Mouse (Mus musculus): ENCODE measurements at regions not wholly inside any gene's neighbourhood (a gene's known extent, or its start where the extent isn't known, plus 50 kb on each side); places are given as distances from the start of the nearest gene placed in this dataset.
A peak's percentile ranks its signal among the peaks of the same experiment; 100 is the strongest.

GRCm38 (mm10) chr11:113015686-113016304 lies 233.8 kb downstream of the Sox9 start:
- WGBS: 47% methylated on average over 13 of the region's 13 CpGs
- no peak overlapping the region for H3K4me3 ChIP-seq
- 0 out of 2 replicates have a peak overlapping the region, but pooled peaks have one; percentile 14 for H3K9ac ChIP-seq
- H3K4me2 ChIP-seq (replicated peaks): 0 out of 2 replicates have a peak overlapping the region, but pooled peaks have one; percentile 5
- no peak; the same call in 1 of the 2 replicates for ATAC-seq (ENCODE audit: low FRiP score, low read depth)
- H3K27me3 ChIP-seq: 0 out of 2 replicates have a peak, but pooled peaks cover 3% of the 10 kb centered on the region
- H3K4me1 ChIP-seq: peaks cover 52% of the 10 kb centered on the region
- no peaks in the 10 kb centered on the region for H3K36me3 ChIP-seq
- H3K27ac ChIP-seq: peak overlapping the region; percentile 83; the same call in 1 of the 2 replicates
- no peaks in the 10 kb centered on the region for H3K9me3 ChIP-seq

GRCm38 (mm10) chr11:113016801-113017715 lies 235.0 kb downstream of the Sox9 start:
- ATAC-seq (ENCODE audit: low FRiP score, low read depth): no peak
- H3K9ac ChIP-seq: 0 out of 2 replicates have a peak overlapping the region, but pooled peaks have one; percentile 3
- H3K36me3 ChIP-seq: no peaks in the 10 kb centered on the region
- no peaks in the 10 kb centered on the region for H3K9me3 ChIP-seq
- WGBS: 45% methylated on average over 7 of the region's 7 CpGs
- H3K4me3 ChIP-seq: no peak overlapping the region
- peaks cover 63% of the 10 kb centered on the region for H3K4me1 ChIP-seq
- H3K27me3 ChIP-seq: no peaks in the 10 kb centered on the region
- H3K27ac ChIP-seq: peak overlapping the region; percentile 11
- no peak overlapping the region for H3K4me2 ChIP-seq (replicated peaks)

GRCm38 (mm10) chr11:113021533-113021932 lies 239.5 kb downstream of the Sox9 start:
- 42% methylated on average over 4 of the region's 4 CpGs for WGBS
- Histone ChIP-seq H3K9ac (no peak overlapping the region), H3K4me2 (replicated peaks) (no peak overlapping the region), H3K27me3 (no peaks in the 10 kb centered on the region), H3K9me3 (no peaks in the 10 kb centered on the region), H3K36me3 (no peaks in the 10 kb centered on the region), H3K4me1 (peaks cover 31% of the 10 kb centered on the region), H3K27ac (no peak overlapping the region), H3K4me3 (no peak overlapping the region)
- no peak for ATAC-seq (ENCODE audit: low FRiP score, low read depth)

- WGBS: 58% methylated on average over 6 of the region's 6 CpGs
- no peaks in the 10 kb centered on the region for H3K36me3 ChIP-seq
Measured at GRCm38 (mm10) chr11:113026994-113027393, 245.0 kb downstream of the Sox9 start.

GRCm38 (mm10) chr11:113028235-113028919 lies 246.4 kb downstream of the Sox9 start:
- peaks cover 12% of the 10 kb centered on the region for H3K4me1 ChIP-seq
- no peak overlapping the region for H3K4me3 ChIP-seq
- no peaks in the 10 kb centered on the region for H3K27me3 ChIP-seq
- no peak overlapping the region for H3K27ac ChIP-seq
- ATAC-seq (ENCODE audit: low FRiP score, low read depth): no peak
- no peaks in the 10 kb centered on the region for H3K9me3 ChIP-seq
- H3K36me3 ChIP-seq: no peaks in the 10 kb centered on the region
- 84% methylated on average over 8 of the region's 8 CpGs for WGBS
- H3K9ac ChIP-seq: no peak overlapping the region
- no peak overlapping the region for H3K4me2 ChIP-seq (replicated peaks)

More at GRCm38 (mm10) chr11:113026994-113027393, 245.0 kb downstream of the Sox9 start:
- Histone ChIP-seq H3K9me3 (no peaks in the 10 kb centered on the region), H3K27me3 (no peaks in the 10 kb centered on the region), H3K9ac (no peak overlapping the region), H3K27ac (no peak overlapping the region), H3K4me3 (no peak overlapping the region), H3K4me2 (replicated peaks) (no peak overlapping the region), H3K4me1 (peaks cover 7% of the 10 kb centered on the region)
- ATAC-seq (ENCODE audit: low FRiP score, low read depth): no peak

GRCm38 (mm10) chr11:113031405-113031804 lies 249.4 kb downstream of the Sox9 start:
- WGBS: 88% methylated on average over 8 of the region's 8 CpGs
- Histone ChIP-seq H3K27ac (no peak overlapping the region), H3K9me3 (no peaks in the 10 kb centered on the region)

GRCm38 (mm10) chr11:113032487-113033228 lies 250.6 kb downstream of the Sox9 start:
- WGBS: 77% methylated on average over 8 of the region's 8 CpGs
- Histone ChIP-seq H3K9me3 (no peaks in the 10 kb centered on the region), H3K9ac (no peak overlapping the region), H3K4me2 (replicated peaks) (no peak overlapping the region), H3K27ac (no peak overlapping the region), H3K36me3 (no peaks in the 10 kb centered on the region), H3K4me3 (no peak overlapping the region), H3K27me3 (no peaks in the 10 kb centered on the region), H3K4me1 (peaks cover 10% of the 10 kb centered on the region; the same call in 1 of the 2 replicates)
- ATAC-seq (ENCODE audit: low FRiP score, low read depth): no peak

More at GRCm38 (mm10) chr11:113031405-113031804, 249.4 kb downstream of the Sox9 start:
- H3K4me1 ChIP-seq: peaks cover 15% of the 10 kb centered on the region
- H3K4me2 ChIP-seq (replicated peaks): no peak overlapping the region
- ATAC-seq (ENCODE audit: low FRiP score, low read depth): no peak
- H3K4me3 ChIP-seq: no peak overlapping the region
- no peak overlapping the region for H3K9ac ChIP-seq
- no peaks in the 10 kb centered on the region for H3K27me3 ChIP-seq
- H3K36me3 ChIP-seq: no peaks in the 10 kb centered on the region

GRCm38 (mm10) chr11:113034911-113035310 lies 252.9 kb downstream of the Sox9 start:
- Histone ChIP-seq H3K27ac (no peak overlapping the region), H3K36me3 (no peaks in the 10 kb centered on the region), H3K9me3 (no peaks in the 10 kb centered on the region), H3K4me1 (peaks cover 17% of the 10 kb centered on the region), H3K27me3 (no peaks in the 10 kb centered on the region), H3K9ac (no peak overlapping the region), H3K4me3 (no peak overlapping the region), H3K4me2 (replicated peaks) (no peak overlapping the region)
- ATAC-seq (ENCODE audit: low FRiP score, low read depth): no peak
- 92% methylated on average over 13 of the region's 13 CpGs for WGBS

GRCm38 (mm10) chr11:113037736-113038135 lies 255.7 kb downstream of the Sox9 start:
- 77% methylated on average over 4 of the region's 4 CpGs for WGBS
- H3K27ac ChIP-seq: no peak overlapping the region
- H3K4me1 ChIP-seq: peaks cover 17% of the 10 kb centered on the region
- no peak overlapping the region for H3K9ac ChIP-seq
- peaks cover 6% of the 10 kb centered on the region for H3K36me3 ChIP-seq
- no peaks in the 10 kb centered on the region for H3K9me3 ChIP-seq
- ATAC-seq (ENCODE audit: low FRiP score, low read depth): no peak
- no peak overlapping the region for H3K4me3 ChIP-seq
- H3K4me2 ChIP-seq (replicated peaks): no peak overlapping the region
- H3K27me3 ChIP-seq: no peaks in the 10 kb centered on the region

- no peak for ATAC-seq (ENCODE audit: low FRiP score, low read depth)
- H3K36me3 ChIP-seq: peaks cover 21% of the 10 kb centered on the region
- WGBS: 47% methylated on average over 5 of the region's 5 CpGs
- no peak overlapping the region for H3K27ac ChIP-seq
- no peak overlapping the region for H3K4me2 ChIP-seq (replicated peaks)
- no peaks in the 10 kb centered on the region for H3K27me3 ChIP-seq
- H3K4me1 ChIP-seq: peaks cover 21% of the 10 kb centered on the region
- H3K9me3 ChIP-seq: no peaks in the 10 kb centered on the region
- H3K9ac ChIP-seq: no peak overlapping the region
- no peak overlapping the region for H3K4me3 ChIP-seq
Measured at GRCm38 (mm10) chr11:113042710-113043109, 260.7 kb downstream of the Sox9 start.

GRCm38 (mm10) chr11:113046200-113047051 lies 264.4 kb downstream of the Sox9 start:
- H3K4me3 ChIP-seq: no peak overlapping the region
- H3K36me3 ChIP-seq: peaks cover 21% of the 10 kb centered on the region
- H3K27me3 ChIP-seq: no peaks in the 10 kb centered on the region
- 38% methylated on average over 20 of the region's 20 CpGs for WGBS
- no peak overlapping the region for H3K9ac ChIP-seq
- H3K9me3 ChIP-seq: no peaks in the 10 kb centered on the region
- H3K4me2 ChIP-seq (replicated peaks): no peak overlapping the region
- peaks cover 23% of the 10 kb centered on the region for H3K4me1 ChIP-seq
- no peak for ATAC-seq (ENCODE audit: low FRiP score, low read depth)
- no peak overlapping the region for H3K27ac ChIP-seq
